Mouse (Mus musculus) gastrocnemius, postnatal 14 days (tissue): ENCODE measurements at regions not wholly inside any gene's neighbourhood (a gene's known extent, or its start where the extent isn't known, plus 50 kb on each side); places are given as distances from the start of the nearest gene placed in this dataset.

Experiments
- DNase-seq: peaks from one replicate; pipeline ENCODE4 v3.0.0; 2021; ENCODE audit warnings: mixed read lengths
- intact Hi-C: fragments of 180-260 bp; cut with DNase I; formaldehyde crosslinking; loops from one replicate; pipeline ENCODE4 v1.15.1; 2025; ENCODE audit warnings: low total_unique reads

GRCm38 (mm10) chr2:84127586-84127985 is 137.2 kb downstream of the Gm13691 start:
- intact Hi-C loops: no loop called here
- no peak for DNase-seq

GRCm38 (mm10) chr2:84161742-84162141 is 171.4 kb downstream of the Gm13691 start:
- intact Hi-C loops: no loop called here
- DNase-seq: no peak

GRCm38 (mm10) chr2:84173450-84173849 is 183.1 kb downstream of the Gm13691 start:
- DNase-seq: no peak
- intact Hi-C loops: no loop called here

- intact Hi-C loops: no loop called here
These were observed 193.4 kb downstream of the Gm13691 start for GRCm38 (mm10) chr2:84183624-84184287.

GRCm38 (mm10) chr2:84184288-84185015 is 194.1 kb downstream of the Gm13691 start:
- intact Hi-C loops: no loop called here
- no peak for DNase-seq

More at GRCm38 (mm10) chr2:84183624-84184287, 193.4 kb downstream of the Gm13691 start:
- no peak for DNase-seq

GRCm38 (mm10) chr2:84185016-84185330 is 194.6 kb downstream of the Gm13691 start:
- no peak for DNase-seq
- intact Hi-C loops: no loop called here

- intact Hi-C loops: no loop called here
- peak; percentile 68 for DNase-seq
These were observed 195.9 kb downstream of the Gm13691 start for GRCm38 (mm10) chr2:84186126-84186701.

- intact Hi-C loops: no loop called here
- DNase-seq: no peak
These were observed 197.1 kb downstream of the Gm13691 start for GRCm38 (mm10) chr2:84187456-84187855.

GRCm38 (mm10) chr2:84189302-84189701 is 198.9 kb downstream of the Gm13691 start:
- intact Hi-C loops: no loop called here
- no peak for DNase-seq

GRCm38 (mm10) chr2:84217116-84217515 is 208.1 kb downstream of the Calcrl start:
- intact Hi-C loops: no loop called here
- no peak for DNase-seq

GRCm38 (mm10) chr2:84222049-84222448 is 203.2 kb downstream of the Calcrl start:
- intact Hi-C loops: no loop called here

GRCm38 (mm10) chr2:84229777-84230176 is 195.4 kb downstream of the Calcrl start:
- DNase-seq: no peak
- intact Hi-C loops: no loop called here

More at GRCm38 (mm10) chr2:84222049-84222448, 203.2 kb downstream of the Calcrl start:
- no peak for DNase-seq

GRCm38 (mm10) chr2:84235641-84236040 is 189.6 kb downstream of the Calcrl start:
- intact Hi-C loops: no loop called here

GRCm38 (mm10) chr2:84241244-84241643 is 184.0 kb downstream of the Calcrl start:
- no peak for DNase-seq
- intact Hi-C loops: no loop called here

More at GRCm38 (mm10) chr2:84235641-84236040, 189.6 kb downstream of the Calcrl start:
- no peak for DNase-seq

- no peak for DNase-seq
- intact Hi-C loops: no loop called here
These were observed 183.2 kb downstream of the Calcrl start for GRCm38 (mm10) chr2:84241986-84242385.

- no peak for DNase-seq
- intact Hi-C loops: no loop called here
These were observed 179.3 kb downstream of the Calcrl start for GRCm38 (mm10) chr2:84245900-84246299.

- intact Hi-C loops: no loop called here
- no peak for DNase-seq
These were observed 178.6 kb downstream of the Calcrl start for GRCm38 (mm10) chr2:84246562-84246961.

GRCm38 (mm10) chr2:84248169-84248568 is 177.0 kb downstream of the Calcrl start:
- intact Hi-C loops: no loop called here
- DNase-seq: no peak

- intact Hi-C loops: no loop called here
- DNase-seq: no peak
These were observed 175.3 kb downstream of the Calcrl start for GRCm38 (mm10) chr2:84249871-84250270.

GRCm38 (mm10) chr2:84252076-84252475 is 173.1 kb downstream of the Calcrl start:
- intact Hi-C loops: no loop called here
- no peak for DNase-seq
